Mouse (Mus musculus) liver, embryonic 14.5 days (tissue): ENCODE measurements at regions not wholly inside any gene's neighbourhood (a gene's known extent, or its start where the extent isn't known, plus 50 kb on each side); places are given as distances from the start of the nearest gene placed in this dataset.

ENCODE experiments used
- CTCF ChIP-seq: IDR thresholded peaks from 2 replicates; pipeline ENCODE4 v1.5.1; 2016; ENCODE audit warnings: antibody characterized with exemption, low read depth, control low read depth
- EP300 ChIP-seq: IDR thresholded peaks from 2 replicates; pipeline ENCODE4 v1.6.1; 2016; ENCODE audit warnings: antibody characterized with exemption, low read depth

GRCm38 (mm10) chr1:138912156-138912616, 51.0 kb upstream of the Dennd1b start:
- TF ChIP-seq CTCF (peak; percentile 33; the same call in 1 of the 2 replicates), EP300 (no peak)
